Mouse (Mus musculus): ENCODE measurements at regions not wholly inside any gene's neighbourhood (a gene's known extent, or its start where the extent isn't known, plus 50 kb on each side); places are given as distances from the start of the nearest gene placed in this dataset.

DNA sequence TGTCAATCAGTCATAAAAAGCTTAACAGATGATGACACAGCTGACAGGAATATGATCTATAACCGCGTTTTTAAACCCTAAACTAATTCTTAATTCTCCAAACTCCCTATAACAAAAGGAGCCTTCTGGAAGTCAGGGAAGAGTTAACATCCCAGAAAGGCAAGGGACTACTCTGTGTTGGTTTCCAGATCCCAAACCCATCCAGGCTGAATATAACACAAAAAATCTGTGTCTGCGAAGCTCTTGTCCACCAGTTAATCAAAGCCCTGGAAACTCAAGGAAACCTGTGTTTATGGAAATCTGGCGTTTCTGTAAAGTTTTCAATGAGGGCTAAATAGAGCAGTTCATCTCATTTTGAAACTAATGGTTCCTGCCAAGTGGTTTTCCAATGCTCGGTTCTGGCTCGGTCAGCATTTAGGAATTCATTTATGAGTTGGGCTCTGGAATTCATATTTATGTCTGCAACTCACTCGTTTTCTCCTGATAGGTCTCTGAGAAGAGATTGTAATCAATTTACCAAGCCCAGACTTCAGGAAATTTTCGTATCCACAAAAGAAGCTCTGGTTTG lies 199.8 kb downstream of the Hlx start:
- H3K27ac ChIP-seq: no peak overlapping the region
- WGBS: 48% methylated on average over 8 of the region's 8 CpGs

GRCm38 (mm10) chr1:184530606-184531320 lies 201.7 kb downstream of the Hlx start:
- no peak overlapping the region for H3K4me3 ChIP-seq
- H3K36me3 ChIP-seq: no peaks in the 10 kb centered on the region
- H3K27me3 ChIP-seq: peaks cover 4% of the 10 kb centered on the region; the same call in 1 of the 2 replicates
- H3K27ac ChIP-seq: no peak overlapping the region
- H3K9me3 ChIP-seq: no peaks in the 10 kb centered on the region
- ATAC-seq (ENCODE audit: borderline replicate concordance, extremely low read depth, low FRiP score, low TSS enrichment): no peak
- WGBS: 62% methylated on average over 3 of the region's 3 CpGs
- H3K9ac ChIP-seq: no peak overlapping the region
- H3K4me1 ChIP-seq: 0 out of 2 replicates have a peak, but pooled peaks cover 11% of the 10 kb centered on the region
- no peak overlapping the region for H3K4me2 ChIP-seq

More for the DNA sequence above, 199.8 kb downstream of the Hlx start:
- Histone ChIP-seq H3K9me3 (no peaks in the 10 kb centered on the region), H3K36me3 (no peaks in the 10 kb centered on the region), H3K4me1 (0 out of 2 replicates have a peak, but pooled peaks cover 11% of the 10 kb centered on the region), H3K27me3 (peaks cover 4% of the 10 kb centered on the region; the same call in 1 of the 2 replicates), H3K4me3 (no peak overlapping the region), H3K4me2 (no peak overlapping the region), H3K9ac (no peak overlapping the region)
- ATAC-seq (ENCODE audit: borderline replicate concordance, extremely low read depth, low FRiP score, low TSS enrichment): no peak

DNA sequence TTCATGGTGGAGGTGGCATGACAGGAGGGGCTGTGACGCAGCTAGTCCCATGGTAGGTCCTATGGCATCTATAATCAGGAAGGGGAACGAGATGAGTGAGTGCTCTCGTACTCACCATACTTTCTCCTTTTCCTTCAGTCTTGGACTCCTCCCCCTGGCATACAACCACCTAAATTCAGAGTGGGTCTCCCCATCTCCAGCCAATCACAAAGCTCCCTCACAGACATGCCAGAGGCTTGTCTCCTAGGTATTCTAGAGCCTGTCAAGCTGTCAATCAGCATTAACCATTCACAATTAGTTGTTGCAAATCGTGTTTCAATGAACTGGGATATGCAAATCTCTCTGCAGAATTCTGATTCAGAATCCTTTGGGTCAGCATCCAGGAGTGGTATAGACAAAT lies 206.7 kb downstream of the Hlx start:
- Histone ChIP-seq H3K9ac (no peak overlapping the region), H3K4me1 (no peaks in the 10 kb centered on the region), H3K27me3 (no peaks in the 10 kb centered on the region; the same call in 1 of the 2 replicates), H3K4me2 (no peak overlapping the region), H3K4me3 (no peak overlapping the region), H3K27ac (no peak overlapping the region), H3K36me3 (no peaks in the 10 kb centered on the region), H3K9me3 (no peaks in the 10 kb centered on the region)
- ATAC-seq (ENCODE audit: borderline replicate concordance, extremely low read depth, low FRiP score, low TSS enrichment): no peak
- 84% methylated on average over 4 of the region's 4 CpGs for WGBS

DNA sequence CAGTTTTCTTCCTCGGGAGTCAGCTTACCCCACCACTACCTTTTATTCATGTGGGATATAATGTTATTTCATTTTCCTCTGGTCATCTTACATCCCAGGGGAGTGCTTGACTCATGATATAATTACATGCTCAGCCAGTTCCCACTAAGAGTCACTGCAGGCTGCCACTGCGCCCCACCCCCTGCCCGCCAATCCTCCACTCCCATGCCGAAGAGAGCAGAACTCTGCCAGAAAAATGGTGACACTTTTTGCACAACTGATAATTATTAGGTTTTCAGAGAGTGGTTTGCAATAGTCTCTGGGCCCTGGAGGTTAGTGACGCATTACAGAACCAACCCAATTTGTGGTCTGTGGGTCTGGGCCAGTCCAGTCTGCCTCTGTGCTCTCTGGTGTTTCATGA lies 212.9 kb downstream of the Hlx start:
- H3K27me3 ChIP-seq: no peaks in the 10 kb centered on the region
- no peak overlapping the region for H3K9ac ChIP-seq
- no peaks in the 10 kb centered on the region for H3K9me3 ChIP-seq
- no peak overlapping the region for H3K4me2 ChIP-seq
- no peak overlapping the region for H3K27ac ChIP-seq
- H3K4me3 ChIP-seq: no peak overlapping the region
- H3K36me3 ChIP-seq: no peaks in the 10 kb centered on the region
- ATAC-seq (ENCODE audit: borderline replicate concordance, extremely low read depth, low FRiP score, low TSS enrichment): no peak
- 68% methylated on average over 5 of the region's 5 CpGs for WGBS
- no peaks in the 10 kb centered on the region for H3K4me1 ChIP-seq

DNA sequence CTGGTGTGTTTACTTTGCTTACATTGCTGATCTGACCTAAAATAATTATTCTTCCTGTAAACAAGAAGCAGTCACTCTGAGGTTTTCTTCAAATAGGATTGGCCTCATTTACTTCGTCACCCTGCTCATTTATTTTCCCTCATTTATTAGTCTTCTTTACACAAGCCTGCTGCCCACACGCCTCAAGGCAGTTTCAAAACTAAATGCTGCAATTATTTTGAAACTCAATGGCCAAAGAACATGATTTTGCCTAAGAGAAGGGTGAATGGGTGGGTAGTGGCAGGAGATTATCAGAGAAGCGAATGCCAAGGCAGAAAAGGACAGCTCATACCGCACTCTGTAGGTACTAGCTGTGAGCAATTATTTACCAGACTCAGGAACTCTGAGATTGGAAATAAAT lies 227.8 kb downstream of the Hlx start:
- Histone ChIP-seq H3K36me3 (no peaks in the 10 kb centered on the region), H3K27me3 (no peaks in the 10 kb centered on the region), H3K9ac (no peak overlapping the region), H3K27ac (peak overlapping the region; percentile 10), H3K4me2 (no peak overlapping the region), H3K9me3 (no peaks in the 10 kb centered on the region), H3K4me3 (no peak overlapping the region), H3K4me1 (peaks cover 17% of the 10 kb centered on the region)
- ATAC-seq (ENCODE audit: borderline replicate concordance, extremely low read depth, low FRiP score, low TSS enrichment): no peak
- 76% methylated on average over 4 of the region's 4 CpGs for WGBS

DNA sequence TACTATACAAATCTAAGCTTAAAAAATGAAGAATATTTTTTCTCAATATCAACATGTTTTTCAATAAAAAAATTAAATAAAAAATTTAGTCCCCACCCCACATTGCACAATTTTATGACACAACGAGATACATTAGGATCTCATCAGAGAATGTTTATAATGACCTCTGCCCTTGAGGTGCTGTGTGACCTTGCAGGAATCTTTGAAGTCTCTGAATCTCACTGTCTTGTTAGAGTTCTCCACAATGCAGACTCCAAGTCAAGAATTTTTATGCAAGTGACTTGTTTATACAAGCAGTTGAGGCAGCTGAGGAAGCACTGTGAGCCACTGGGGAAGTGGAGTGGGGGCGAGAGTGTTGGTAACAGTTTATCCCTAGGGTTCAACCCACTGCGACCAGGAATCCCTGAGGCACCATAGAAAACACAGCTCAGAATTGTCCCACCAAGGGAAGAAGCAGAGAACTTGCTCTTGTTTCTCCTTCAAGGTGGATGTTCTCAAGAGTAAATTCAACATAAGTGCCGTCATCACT lies 228.5 kb downstream of the Hlx start:
- no peaks in the 10 kb centered on the region for H3K27me3 ChIP-seq
- H3K9me3 ChIP-seq: no peaks in the 10 kb centered on the region
- no peak overlapping the region for H3K4me2 ChIP-seq
- peaks cover 21% of the 10 kb centered on the region for H3K4me1 ChIP-seq
- ATAC-seq (ENCODE audit: borderline replicate concordance, extremely low read depth, low FRiP score, low TSS enrichment): peak; percentile 20; the same call in 1 of the 2 replicates
- H3K9ac ChIP-seq: no peak overlapping the region
- no peak overlapping the region for H3K4me3 ChIP-seq
- H3K27ac ChIP-seq: peak overlapping the region; percentile 10
- no peaks in the 10 kb centered on the region for H3K36me3 ChIP-seq
- WGBS: 49% methylated on average over 4 of the region's 4 CpGs

GRCm38 (mm10) chr1:184500702-184501101 lies 231.7 kb downstream of the Hlx start:
- WGBS: 39% methylated on average over 5 of the region's 5 CpGs
- Histone ChIP-seq H3K36me3 (no peaks in the 10 kb centered on the region), H3K4me3 (no peak overlapping the region), H3K27me3 (no peaks in the 10 kb centered on the region), H3K4me2 (no peak overlapping the region), H3K27ac (peak overlapping the region; percentile 73), H3K9me3 (no peaks in the 10 kb centered on the region), H3K4me1 (peaks cover 21% of the 10 kb centered on the region), H3K9ac (no peak overlapping the region)
- ATAC-seq (ENCODE audit: borderline replicate concordance, extremely low read depth, low FRiP score, low TSS enrichment): peak; percentile 66; the same call in 1 of the 2 replicates

GRCm38 (mm10) chr1:184498909-184499525 lies 233.4 kb downstream of the Hlx start:
- Histone ChIP-seq H3K27ac (peak overlapping the region; percentile 73), H3K27me3 (no peaks in the 10 kb centered on the region), H3K4me2 (no peak overlapping the region), H3K4me1 (peaks cover 21% of the 10 kb centered on the region), H3K9ac (no peak overlapping the region), H3K36me3 (no peaks in the 10 kb centered on the region), H3K9me3 (no peaks in the 10 kb centered on the region), H3K4me3 (no peak overlapping the region)
- peak; percentile 89 for ATAC-seq (ENCODE audit: borderline replicate concordance, extremely low read depth, low FRiP score, low TSS enrichment)
- WGBS: 37% methylated on average over 11 of the region's 11 CpGs

- Histone ChIP-seq H3K4me2 (no peak overlapping the region), H3K9me3 (no peaks in the 10 kb centered on the region), H3K4me3 (no peak overlapping the region), H3K27me3 (no peaks in the 10 kb centered on the region), H3K36me3 (no peaks in the 10 kb centered on the region), H3K9ac (no peak overlapping the region), H3K4me1 (peaks cover 25% of the 10 kb centered on the region), H3K27ac (no peak overlapping the region)
- ATAC-seq (ENCODE audit: borderline replicate concordance, extremely low read depth, low FRiP score, low TSS enrichment): no peak
- 20% methylated on average over 1 of the region's 1 CpGs for WGBS
Observed at GRCm38 (mm10) chr1:184497007-184497406, 235.4 kb downstream of the Hlx start.

DNA sequence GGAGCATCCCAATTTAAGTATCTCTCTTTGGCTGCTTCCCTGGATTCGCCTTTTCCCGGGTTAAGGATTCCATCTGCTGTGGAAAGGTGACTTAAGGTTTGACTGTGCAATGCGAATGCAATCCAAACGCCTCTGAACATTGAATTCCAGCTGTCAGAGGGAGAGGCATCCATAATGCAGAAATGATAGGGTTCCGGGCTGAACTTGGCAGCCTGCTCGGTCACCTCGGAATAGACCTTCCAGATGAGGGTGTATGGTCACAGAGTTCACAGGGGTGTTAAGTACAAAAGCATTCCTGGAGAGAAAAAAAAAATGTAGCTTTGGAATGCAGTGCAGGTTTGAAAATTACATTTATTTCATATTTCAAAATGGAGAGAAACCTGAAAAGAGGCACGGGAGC lies 238.6 kb downstream of the Hlx start:
- H3K4me2 ChIP-seq: no peak overlapping the region
- no peak overlapping the region for H3K27ac ChIP-seq
- no peak overlapping the region for H3K9ac ChIP-seq
- H3K4me1 ChIP-seq: peaks cover 3% of the 10 kb centered on the region; the same call in 1 of the 2 replicates
- no peaks in the 10 kb centered on the region for H3K9me3 ChIP-seq
- H3K36me3 ChIP-seq: no peaks in the 10 kb centered on the region
- H3K27me3 ChIP-seq: no peaks in the 10 kb centered on the region
- WGBS: 53% methylated on average over 8 of the region's 8 CpGs
- no peak overlapping the region for H3K4me3 ChIP-seq
- ATAC-seq (ENCODE audit: borderline replicate concordance, extremely low read depth, low FRiP score, low TSS enrichment): no peak

GRCm38 (mm10) chr1:184492115-184492514 lies 240.3 kb downstream of the Hlx start:
- H3K4me1 ChIP-seq: 0 out of 2 replicates have a peak, but pooled peaks cover 3% of the 10 kb centered on the region
- H3K9me3 ChIP-seq: no peaks in the 10 kb centered on the region
- no peak overlapping the region for H3K4me2 ChIP-seq
- no peaks in the 10 kb centered on the region for H3K27me3 ChIP-seq
- ATAC-seq (ENCODE audit: borderline replicate concordance, extremely low read depth, low FRiP score, low TSS enrichment): no peak
- H3K9ac ChIP-seq: no peak overlapping the region
- no peak overlapping the region for H3K4me3 ChIP-seq
- whole genome bisulfite sequencing: 89% methylated on average over 3 of the region's 3 CpGs
- H3K27ac ChIP-seq: no peak overlapping the region
- H3K36me3 ChIP-seq: no peaks in the 10 kb centered on the region

GRCm38 (mm10) chr1:184491252-184491651 lies 241.2 kb downstream of the Hlx start:
- Histone ChIP-seq H3K36me3 (no peaks in the 10 kb centered on the region), H3K9ac (no peak overlapping the region), H3K4me3 (no peak overlapping the region), H3K27me3 (no peaks in the 10 kb centered on the region), H3K9me3 (no peaks in the 10 kb centered on the region), H3K27ac (no peak overlapping the region), H3K4me1 (0 out of 2 replicates have a peak, but pooled peaks cover 3% of the 10 kb centered on the region), H3K4me2 (no peak overlapping the region)
- no peak for ATAC-seq (ENCODE audit: borderline replicate concordance, extremely low read depth, low FRiP score, low TSS enrichment)
- WGBS: 79% methylated on average over 4 of the region's 4 CpGs

All from lung, embryonic 15.5 days (tissue).